Mouse (Mus musculus): Measurements from ENCODE around the gene Tmem176b.
"Not testable (repeated sequence)": the region's sequence is repeated elsewhere in the genome, so short reads cannot be mapped to it uniquely, and the experiment has no call there.

Tmem176b gene

GRCm38 (mm10) chr6:48842111-48842842 is 981 bp upstream of the Tmem176b start:
- DNase-seq (ENCODE audit: low spot score in 2 of 2) = peak in 1 of 2 experiments; percentile 16

- DNase-seq (ENCODE audit: low spot score in 2 of 2) = no peak
Measured at GRCm38 (mm10) chr6:48840371-48840969, 826 bp downstream of the Tmem176b start, which contains the start of gene Tmem176a. TSS of gene Tmem176a (plus strand) at chr6:48840919.

GRCm38 (mm10) chr6:48838321-48839080 is 2.8 kb downstream of the Tmem176b start:
- DNase-seq (ENCODE audit: low spot score in 2 of 2) = no peak

GRCm38 (mm10) chr6:48837516-48837915 is 3.8 kb downstream of the Tmem176b start:
- no peak for DNase-seq (ENCODE audit: low spot score in 2 of 2)

- no peak for DNase-seq (ENCODE audit: low spot score in 2 of 2)
Measured at GRCm38 (mm10) chr6:48836146-48836545, 5.2 kb downstream of the Tmem176b start.

- no peak for DNase-seq (ENCODE audit: low spot score in 2 of 2)
Measured at GRCm38 (mm10) chr6:48835241-48835640, 6.1 kb downstream of the Tmem176b start.

GRCm38 (mm10) chr6:48833515-48833914 is 7.8 kb downstream of the Tmem176b start:
- no peak for DNase-seq (ENCODE audit: low spot score in 2 of 2)

- no peak for DNase-seq (ENCODE audit: low spot score in 2 of 2)
Measured at GRCm38 (mm10) chr6:48832426-48832825, 8.9 kb downstream of the Tmem176b start.

- no peak for DNase-seq (ENCODE audit: low spot score in 2 of 2)
Measured at GRCm38 (mm10) chr6:48831141-48831540, 10.2 kb downstream of the Tmem176b start.

- DNase-seq (ENCODE audit: low spot score in 2 of 2) = no peak
Measured at GRCm38 (mm10) chr6:48830241-48830640, 11.1 kb downstream of the Tmem176b start.

- DNase-seq (ENCODE audit: low spot score in 2 of 2) = no peak
Measured at GRCm38 (mm10) chr6:48829651-48830050, 11.6 kb downstream of the Tmem176b start.

GRCm38 (mm10) chr6:48828976-48829375 is 12.3 kb downstream of the Tmem176b start:
- no peak for DNase-seq (ENCODE audit: low spot score in 2 of 2)

GRCm38 (mm10) chr6:48825016-48825415 is 16.3 kb downstream of the Tmem176b start:
- no peak for DNase-seq (ENCODE audit: low spot score in 2 of 2)

- not testable (repeated sequence) for DNase-seq (ENCODE audit: low spot score in 2 of 2)
Measured at GRCm38 (mm10) chr6:48821991-48822785, 19.1 kb downstream of the Tmem176b start.

- DNase-seq (ENCODE audit: low spot score in 2 of 2) = peak; percentile 34 to 52
Measured at GRCm38 (mm10) chr6:48817815-48818214, 23.5 kb downstream of the Tmem176b start.

GRCm38 (mm10) chr6:48815013-48815412 is 26.3 kb downstream of the Tmem176b start:
- no peak for DNase-seq (ENCODE audit: low spot score in 2 of 2)

GRCm38 (mm10) chr6:48809494-48810219 is 31.6 kb downstream of the Tmem176b start:
- DNase-seq (ENCODE audit: low spot score in 2 of 2) = no peak

GRCm38 (mm10) chr6:48806746-48807145 is 34.5 kb downstream of the Tmem176b start:
- no peak for DNase-seq (ENCODE audit: low spot score in 2 of 2)

GRCm38 (mm10) chr6:48804346-48804745 is 37.0 kb downstream of the Tmem176b start:
- DNase-seq (ENCODE audit: low spot score in 2 of 2) = no peak

- no peak for DNase-seq (ENCODE audit: low spot score in 2 of 2)
Measured at GRCm38 (mm10) chr6:48803406-48804051, 37.8 kb downstream of the Tmem176b start.

- DNase-seq (ENCODE audit: low spot score in 2 of 2) = no peak
Measured at GRCm38 (mm10) chr6:48801897-48802296, 39.4 kb downstream of the Tmem176b start.

All from frontal cortex, postnatal 14 days (tissue).